Mouse (Mus musculus) embryonic facial prominence, embryonic 15.5 days (tissue): ENCODE measurements at regions not wholly inside any gene's neighbourhood (a gene's known extent, or its start where the extent isn't known, plus 50 kb on each side); places are given as distances from the start of the nearest gene placed in this dataset.
"Not testable (repeated sequence)": the region's sequence is repeated elsewhere in the genome, so short reads cannot be mapped to it uniquely, and the experiment has no call there.

ENCODE experiments used
- ATAC-seq: fragments of 200-750 bp; cut with Nextera tagmentation; 2 replicates; pipeline ENCODE4 v1.8.0; 2017; ENCODE audit warnings: low read depth, moderate TSS enrichment; ENCODE audit not compliant: insufficient number of reproducible peaks, low FRiP score, low TSS enrichment
- H3K27ac ChIP-seq: fragments of 300-500 bp; sonication (generic); replicated peaks from 2 replicates; pipeline ENCODE4 v1.5.1; 2015; ENCODE audit warnings: mild to moderate bottlenecking, inconsistent platforms
- H3K27me3 ChIP-seq: fragments of 300-500 bp; sonication (generic); 2 replicates; pipeline ENCODE4 v1.6.1; 2015; ENCODE audit warnings: inconsistent platforms
- H3K36me3 ChIP-seq: fragments of 300-500 bp; sonication (generic); 2 replicates; pipeline ENCODE4 v1.6.1; 2015; ENCODE audit warnings: mild to moderate bottlenecking, inconsistent platforms
- H3K4me1 ChIP-seq: fragments of 300-500 bp; sonication (generic); 2 replicates; pipeline ENCODE4 v1.6.1; 2015; ENCODE audit warnings: inconsistent platforms
- H3K4me2 ChIP-seq: fragments of 300-500 bp; sonication (generic); replicated peaks from 2 replicates; pipeline ENCODE4 v1.6.1; 2015; ENCODE audit warnings: mild to moderate bottlenecking, inconsistent platforms
- H3K4me3 ChIP-seq: fragments of 300-500 bp; sonication (generic); replicated peaks from 2 replicates; pipeline ENCODE4 v1.5.1; 2015; ENCODE audit warnings: mild to moderate bottlenecking, inconsistent platforms
- H3K9ac ChIP-seq: fragments of 300-500 bp; sonication (generic); 2 replicates; pipeline ENCODE4 v1.6.1; 2015; ENCODE audit warnings: inconsistent platforms
- H3K9me3 ChIP-seq: fragments of 300-500 bp; sonication (generic); replicated peaks from 2 replicates; pipeline ENCODE4 v1.6.1; 2016; ENCODE audit warnings: inconsistent platforms
- WGBS: fragments of 180-500 bp; shearing (Covaris S2); methylation state at CpG from one replicate; pipeline ENCODE4 v1.1.7; 2015; 5-methylcytosine and 5-hydroxymethylcytosine counted together

DNA sequence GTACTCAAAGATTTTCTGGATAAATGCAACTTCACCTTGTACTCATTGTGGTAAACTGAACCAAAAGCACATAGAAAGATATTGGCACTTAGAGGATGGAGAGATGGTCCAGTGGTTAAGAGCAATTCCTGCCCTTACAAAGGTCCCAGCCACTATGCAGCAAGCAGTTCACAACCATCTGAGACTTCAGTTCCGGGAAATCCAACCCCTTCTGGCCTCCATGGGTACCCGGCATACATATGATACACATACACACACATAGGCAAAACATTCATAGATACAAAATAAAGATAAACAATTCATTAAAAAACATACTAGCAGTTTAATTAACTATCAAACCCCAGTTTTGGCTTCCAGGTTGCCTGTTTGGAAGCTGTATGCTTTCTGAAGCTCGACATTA lies 189.5 kb upstream of the Tmem45b start:
- no peaks in the 10 kb centered on the region for H3K27me3 ChIP-seq
- WGBS: 82% methylated on average over 3 of the region's 3 CpGs
- H3K4me2 ChIP-seq: no peak overlapping the region
- H3K36me3 ChIP-seq: no peaks in the 10 kb centered on the region
- H3K4me3 ChIP-seq: no peak overlapping the region
- no peaks in the 10 kb centered on the region for H3K9me3 ChIP-seq
- H3K4me1 ChIP-seq: no peaks in the 10 kb centered on the region
- no peak overlapping the region for H3K9ac ChIP-seq
- no peak overlapping the region for H3K27ac ChIP-seq
- ATAC-seq: no peak

DNA sequence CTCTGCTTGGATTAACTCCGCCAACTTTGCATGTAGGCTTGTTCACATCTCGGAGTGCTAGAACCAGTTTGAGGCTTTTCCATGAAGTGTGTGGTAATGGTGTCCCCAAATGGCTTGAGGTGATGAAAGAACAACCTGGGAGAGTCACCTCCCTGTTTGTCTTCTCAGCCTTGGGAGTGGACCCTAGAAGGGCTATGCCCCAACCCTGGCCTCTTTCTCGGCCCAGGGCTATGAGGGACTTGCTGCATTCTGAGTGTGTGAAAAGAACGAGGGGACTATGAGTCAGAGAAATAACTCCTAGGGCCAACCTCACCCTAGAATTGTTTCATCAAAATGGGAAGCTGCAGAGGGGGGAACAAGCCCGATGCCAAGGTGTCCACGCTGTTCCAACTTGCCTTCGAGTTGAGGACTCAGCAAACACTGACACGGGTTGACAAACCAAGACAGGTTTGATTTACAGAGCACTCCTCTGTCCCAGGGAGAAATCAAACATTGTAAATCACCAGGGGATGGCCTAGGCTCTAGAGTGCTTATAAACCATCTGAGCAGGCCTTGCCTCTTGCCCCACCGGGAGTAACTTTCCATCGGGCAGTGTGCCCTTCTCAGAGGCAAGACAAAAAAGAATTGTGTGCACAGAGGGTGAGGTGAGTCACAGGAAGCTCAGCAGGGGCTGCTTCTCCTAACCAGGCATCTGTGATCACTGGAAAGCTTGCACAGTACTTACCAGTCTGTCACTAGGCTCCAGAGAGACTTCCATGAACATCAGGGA lies 186.3 kb upstream of the Tmem45b start:
- Histone ChIP-seq H3K27ac (peak overlapping the region; percentile 55; the same call in 1 of the 2 replicates), H3K4me1 (no peaks in the 10 kb centered on the region), H3K27me3 (no peaks in the 10 kb centered on the region), H3K9me3 (no peaks in the 10 kb centered on the region), H3K36me3 (no peaks in the 10 kb centered on the region), H3K4me3 (no peak overlapping the region), H3K9ac (no peak overlapping the region), H3K4me2 (no peak overlapping the region)
- 74% methylated on average over 10 of the region's 10 CpGs for WGBS
- ATAC-seq: no peak

DNA sequence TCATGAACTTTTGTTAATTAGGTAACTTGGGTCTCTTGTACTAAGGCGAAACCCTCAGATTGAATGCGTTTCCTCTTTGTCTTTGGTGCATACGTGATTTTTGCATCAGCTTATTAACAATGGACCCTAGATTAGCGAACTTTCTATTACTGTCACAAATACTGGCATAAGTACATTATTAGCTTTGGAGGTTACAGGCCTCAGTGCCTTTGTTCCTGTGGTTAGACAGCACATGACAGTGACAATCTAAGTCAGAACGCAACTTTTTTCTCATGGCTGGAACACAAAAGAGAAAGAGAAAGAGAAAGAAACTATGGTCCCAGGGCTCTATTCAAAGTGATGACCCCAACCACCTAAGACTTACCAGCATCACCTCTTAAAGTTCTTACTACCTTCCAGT lies 184.8 kb upstream of the Tmem45b start:
- H3K9ac ChIP-seq: no peak overlapping the region
- no peaks in the 10 kb centered on the region for H3K27me3 ChIP-seq
- no peak overlapping the region for H3K4me3 ChIP-seq
- H3K9me3 ChIP-seq: no peaks in the 10 kb centered on the region
- no peaks in the 10 kb centered on the region for H3K36me3 ChIP-seq
- no peak overlapping the region for H3K4me2 ChIP-seq
- ATAC-seq: no peak
- H3K27ac ChIP-seq: no peak overlapping the region
- H3K4me1 ChIP-seq: no peaks in the 10 kb centered on the region
- WGBS: 89% methylated on average over 5 of the region's 5 CpGs

DNA sequence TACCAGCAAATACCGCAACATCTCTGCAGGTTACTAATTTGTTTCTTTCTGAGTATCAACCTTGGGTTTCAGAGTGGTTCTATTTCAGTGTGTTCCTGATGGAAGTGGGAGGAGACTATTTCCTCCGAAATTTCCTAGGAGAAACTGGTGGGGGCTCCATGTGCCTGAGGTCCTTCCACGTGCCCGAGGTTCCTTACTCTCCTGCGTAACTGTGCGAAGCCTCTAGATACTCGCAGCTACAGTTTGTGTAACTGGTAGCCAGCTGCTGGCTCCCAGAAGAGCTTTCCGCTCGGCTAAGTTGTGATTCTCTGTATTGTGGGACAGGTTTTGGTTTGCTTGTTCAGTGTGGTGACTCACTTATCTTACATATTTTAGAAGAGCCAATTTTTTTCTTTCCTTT lies 184.3 kb upstream of the Tmem45b start:
- no peaks in the 10 kb centered on the region for H3K36me3 ChIP-seq
- no peaks in the 10 kb centered on the region for H3K4me1 ChIP-seq
- H3K27me3 ChIP-seq: no peaks in the 10 kb centered on the region
- WGBS: 63% methylated on average over 9 of the region's 9 CpGs
- no peak for ATAC-seq
- no peaks in the 10 kb centered on the region for H3K9me3 ChIP-seq
- H3K4me2 ChIP-seq: no peak overlapping the region
- H3K9ac ChIP-seq: no peak overlapping the region
- no peak overlapping the region for H3K4me3 ChIP-seq
- no peak overlapping the region for H3K27ac ChIP-seq

DNA sequence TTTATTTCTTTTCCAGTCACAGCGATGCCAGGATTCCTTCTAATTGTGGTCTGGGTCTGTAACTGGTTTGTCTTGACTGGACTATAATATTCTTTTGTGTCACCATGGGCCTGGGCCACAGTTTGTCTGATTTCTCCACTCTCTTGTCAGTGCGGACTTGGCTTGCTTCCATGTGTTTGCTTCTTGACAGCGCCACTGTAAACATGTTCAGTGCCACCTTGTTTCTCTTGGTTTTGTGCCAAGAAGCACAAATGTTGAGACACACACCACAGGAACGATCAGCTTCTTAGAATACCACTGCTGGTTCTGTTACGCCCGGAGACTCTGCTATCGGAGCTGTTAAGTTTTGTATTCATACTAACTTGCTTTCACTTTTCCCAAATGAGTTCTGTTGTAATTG lies 180.9 kb upstream of the Tmem45b start:
- Histone ChIP-seq H3K36me3 (no peaks in the 10 kb centered on the region), H3K4me3 (no peak overlapping the region)
- no peak for ATAC-seq

DNA sequence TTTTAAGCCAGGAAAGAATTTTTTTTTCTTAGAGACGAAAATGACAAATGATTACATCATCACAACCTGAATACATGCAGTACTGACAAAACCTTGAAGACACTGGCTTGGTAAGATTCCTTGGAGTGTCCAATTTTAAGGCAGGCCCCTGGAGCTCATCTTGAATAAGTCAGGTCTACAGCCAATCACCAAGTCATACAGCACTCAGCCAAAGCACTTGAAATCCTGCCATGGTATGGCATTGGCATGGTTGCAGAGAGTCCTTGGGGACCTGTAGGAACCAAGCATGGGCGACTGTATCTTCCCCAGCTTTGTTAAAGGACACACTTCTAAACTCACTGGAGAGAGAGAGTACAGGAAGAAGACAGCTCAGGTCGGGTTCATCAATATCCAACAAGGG lies 179.8 kb upstream of the Tmem45b start:
- Histone ChIP-seq H3K9ac (no peak overlapping the region), H3K4me3 (no peak overlapping the region)
- WGBS: 75% methylated on average over 3 of the region's 3 CpGs

More for the DNA sequence above, 180.9 kb upstream of the Tmem45b start:
- Histone ChIP-seq H3K9ac (no peak overlapping the region), H3K27me3 (no peaks in the 10 kb centered on the region), H3K9me3 (no peaks in the 10 kb centered on the region), H3K27ac (no peak overlapping the region), H3K4me1 (no peaks in the 10 kb centered on the region), H3K4me2 (no peak overlapping the region)
- WGBS: 64% methylated on average over 7 of the region's 7 CpGs

DNA sequence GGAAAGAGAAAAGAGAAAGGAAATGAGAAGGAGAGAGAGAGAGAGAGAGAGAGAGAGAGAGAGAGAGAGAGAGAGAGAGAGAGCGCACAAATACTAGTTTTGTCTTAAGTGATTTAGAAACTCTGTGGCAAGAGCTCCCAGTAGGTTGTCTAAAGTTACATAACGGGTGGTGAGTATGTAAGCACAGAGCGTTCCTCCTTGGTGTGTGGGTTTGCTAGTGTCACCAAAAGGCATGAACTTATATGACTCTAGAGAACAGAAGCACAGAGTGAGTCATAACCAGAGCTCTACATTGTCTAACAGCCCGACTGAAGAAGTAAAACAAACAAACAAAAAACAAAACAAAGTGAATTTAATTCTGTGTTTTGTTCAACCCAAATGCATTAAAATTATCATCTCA lies 177.9 kb upstream of the Tmem45b start:
- no peak overlapping the region for H3K9ac ChIP-seq
- H3K4me3 ChIP-seq: no peak overlapping the region
- no peaks in the 10 kb centered on the region for H3K9me3 ChIP-seq
- H3K4me1 ChIP-seq: no peaks in the 10 kb centered on the region
- H3K27ac ChIP-seq: no peak overlapping the region
- H3K36me3 ChIP-seq: no peaks in the 10 kb centered on the region
- no peak for ATAC-seq
- H3K27me3 ChIP-seq: no peaks in the 10 kb centered on the region
- H3K4me2 ChIP-seq: no peak overlapping the region
- 62% methylated on average over 4 of the region's 4 CpGs for WGBS

More for the DNA sequence above, 179.8 kb upstream of the Tmem45b start:
- Histone ChIP-seq H3K36me3 (no peaks in the 10 kb centered on the region), H3K4me2 (no peak overlapping the region), H3K4me1 (no peaks in the 10 kb centered on the region), H3K27me3 (no peaks in the 10 kb centered on the region), H3K27ac (no peak overlapping the region), H3K9me3 (no peaks in the 10 kb centered on the region)
- no peak for ATAC-seq

DNA sequence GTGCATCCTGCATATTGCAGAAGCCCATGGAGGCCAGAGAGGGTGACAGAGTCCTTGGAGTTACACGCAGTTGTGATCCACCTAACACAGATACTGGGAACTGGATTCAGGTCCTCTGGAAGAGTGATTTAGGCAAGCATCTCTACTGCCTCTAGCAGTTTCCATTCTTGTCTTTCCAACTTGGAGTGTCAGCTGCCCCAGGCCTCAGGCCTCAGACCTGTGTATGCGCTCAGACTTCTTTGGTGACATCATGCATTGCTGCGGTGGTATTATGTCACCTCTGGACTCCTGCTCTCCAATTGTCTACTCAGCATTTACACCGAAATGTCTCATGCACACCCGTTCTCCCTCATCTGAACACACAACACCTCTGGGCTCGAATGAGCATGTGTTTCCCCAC lies 164.0 kb upstream of the Tmem45b start:
- Histone ChIP-seq H3K4me2 (no peak overlapping the region), H3K36me3 (no peaks in the 10 kb centered on the region), H3K27ac (no peak overlapping the region), H3K9ac (no peak overlapping the region), H3K4me3 (no peak overlapping the region), H3K4me1 (no peaks in the 10 kb centered on the region), H3K27me3 (no peaks in the 10 kb centered on the region), H3K9me3 (no peaks in the 10 kb centered on the region)
- 86% methylated on average over 6 of the region's 6 CpGs for WGBS
- ATAC-seq: no peak

DNA sequence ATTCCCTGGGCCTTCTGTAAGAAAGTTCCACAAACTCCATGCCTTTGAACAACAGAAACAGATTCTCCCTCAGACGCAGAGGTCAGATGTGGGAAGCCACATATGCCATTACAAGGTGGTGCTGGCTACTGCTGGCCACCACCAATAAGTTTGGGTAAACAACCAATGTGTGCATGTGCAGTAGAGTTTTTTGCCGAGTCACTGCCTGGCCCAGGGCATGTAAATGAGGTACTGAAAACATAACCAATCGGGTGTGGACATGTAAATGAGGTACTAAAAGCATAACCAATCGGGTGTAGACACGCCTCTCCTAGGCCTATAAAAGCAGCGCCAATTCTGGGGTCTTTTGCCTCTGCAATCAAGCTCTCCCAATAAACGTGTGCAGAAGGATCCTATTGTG lies 157.3 kb upstream of the Tmem45b start:
- not testable (repeated sequence) for H3K36me3 ChIP-seq, H3K27me3 ChIP-seq, H3K9me3 ChIP-seq, H3K4me2 ChIP-seq, H3K27ac ChIP-seq, H3K4me3 ChIP-seq, ATAC-seq, H3K4me1 ChIP-seq, H3K9ac ChIP-seq
- WGBS: 91% methylated on average over 7 of the region's 7 CpGs

DNA sequence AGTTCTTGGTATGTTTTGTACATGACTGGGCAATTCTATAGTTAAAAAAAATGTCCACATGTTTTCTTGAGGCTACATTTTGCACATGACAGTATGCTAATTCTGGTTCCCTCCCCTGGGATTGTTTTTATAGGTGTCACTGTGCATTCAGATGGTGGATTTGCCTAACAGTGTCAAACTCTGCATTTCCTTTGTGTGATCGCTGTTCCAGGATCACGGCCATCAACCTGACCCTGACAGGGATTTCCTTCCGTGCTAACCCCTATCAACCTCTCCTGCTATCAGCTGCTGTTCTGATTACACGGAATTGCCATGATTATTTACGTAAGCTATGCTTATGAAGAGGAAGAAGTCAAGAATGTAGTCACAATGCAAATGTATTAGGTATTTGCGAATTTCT lies 155.1 kb upstream of the Tmem45b start:
- Histone ChIP-seq H3K9ac (no peak overlapping the region), H3K4me3 (no peak overlapping the region), H3K9me3 (no peaks in the 10 kb centered on the region), H3K4me1 (peaks cover 3% of the 10 kb centered on the region; the same call in 1 of the 2 replicates), H3K27me3 (no peaks in the 10 kb centered on the region), H3K4me2 (no peak overlapping the region), H3K27ac (no peak overlapping the region), H3K36me3 (no peaks in the 10 kb centered on the region)
- no peak for ATAC-seq
- 54% methylated on average over 6 of the region's 6 CpGs for WGBS

DNA sequence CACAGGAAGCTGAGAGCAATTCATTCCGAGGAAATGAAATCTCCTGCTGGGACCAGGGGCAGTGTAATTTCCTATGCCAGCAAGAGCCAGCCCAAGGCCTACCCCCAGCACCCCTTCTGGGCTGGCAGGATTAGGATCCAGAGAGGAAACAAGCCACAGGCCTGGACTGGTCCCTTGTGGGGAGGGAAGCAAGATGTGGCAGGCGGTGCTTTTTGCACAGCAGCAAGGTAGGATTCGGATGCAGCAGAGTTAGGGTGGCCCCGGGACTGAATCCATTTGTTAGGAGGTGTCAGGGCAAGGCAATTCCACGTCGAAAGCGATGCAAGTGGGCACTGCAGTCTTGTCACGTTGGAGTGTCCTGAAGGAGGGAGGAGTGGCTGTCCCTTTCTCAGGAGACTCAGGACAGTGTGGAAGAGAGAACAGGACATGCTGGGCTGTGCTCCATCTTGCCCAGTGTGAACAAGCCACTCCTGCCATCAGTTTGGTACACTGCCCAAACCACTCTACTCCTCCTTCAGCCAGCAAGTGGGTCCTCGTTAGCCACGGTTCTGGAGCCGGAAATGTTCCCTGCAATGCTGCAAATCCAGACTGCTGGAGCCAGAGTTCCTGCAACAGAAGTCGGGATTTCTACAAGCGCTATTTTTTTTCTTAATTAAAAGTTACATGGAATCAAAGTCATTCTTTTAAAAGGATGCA lies 150.1 kb upstream of the Tmem45b start:
- no peak overlapping the region for H3K9ac ChIP-seq
- no peaks in the 10 kb centered on the region for H3K27me3 ChIP-seq
- peaks cover 6% of the 10 kb centered on the region; the same call in 1 of the 2 replicates for H3K4me1 ChIP-seq
- no peak overlapping the region for H3K4me2 ChIP-seq
- WGBS: 50% methylated on average over 13 of the region's 13 CpGs
- ATAC-seq: no peak
- no peak overlapping the region for H3K4me3 ChIP-seq
- H3K27ac ChIP-seq: no peak overlapping the region
- H3K9me3 ChIP-seq: no peaks in the 10 kb centered on the region
- H3K36me3 ChIP-seq: no peaks in the 10 kb centered on the region
